Mouse (Mus musculus) embryo, embryonic 11 days (tissue): ENCODE measurements around the gene Eapp.
A peak's percentile ranks its signal among the peaks of the same experiment; 100 is the strongest.
"Not testable (repeated sequence)": the region's sequence is repeated elsewhere in the genome, so short reads cannot be mapped to it uniquely, and the experiment has no call there.

Experiments
- DNase-seq: peaks from one replicate; pipeline ENCODE4 v3.0.0-alpha.2; 2015

Gene Eapp

GRCm38 (mm10) chr12:54695511-54696241, at the start of gene Eapp:
Gene Eapp, minus strand, starts transcription at chr12:54695897.
- DNase-seq: peak; percentile 98

- not testable (repeated sequence) for DNase-seq
Observed at GRCm38 (mm10) chr12:54738661-54739243, 43.1 kb upstream of the Eapp start.

- not testable (repeated sequence) for DNase-seq
Observed at GRCm38 (mm10) chr12:54737891-54738660, 42.4 kb upstream of the Eapp start.

- not testable (repeated sequence) for DNase-seq
Observed at GRCm38 (mm10) chr12:54734307-54735131, 38.8 kb upstream of the Eapp start.

GRCm38 (mm10) chr12:54729140-54730059, 33.7 kb upstream of the Eapp start:
- DNase-seq: not testable (repeated sequence)

- not testable (repeated sequence) for DNase-seq
Observed at GRCm38 (mm10) chr12:54718871-54719786, 23.4 kb upstream of the Eapp start.

GRCm38 (mm10) chr12:54717516-54717915, 21.8 kb upstream of the Eapp start:
- not testable (repeated sequence) for DNase-seq

- not testable (repeated sequence) for DNase-seq
Observed at GRCm38 (mm10) chr12:54713822-54714626, 18.3 kb upstream of the Eapp start.

GRCm38 (mm10) chr12:54710494-54710879, 14.8 kb upstream of the Eapp start:
- not testable (repeated sequence) for DNase-seq

- not testable (repeated sequence) for DNase-seq
Observed at GRCm38 (mm10) chr12:54709691-54710493, 14.2 kb upstream of the Eapp start.

GRCm38 (mm10) chr12:54699394-54699793, 3.7 kb upstream of the Eapp start:
- no peak for DNase-seq

- peak; percentile 4 for DNase-seq
Observed at GRCm38 (mm10) chr12:54697791-54698250, 2.1 kb upstream of the Eapp start.

GRCm38 (mm10) chr12:54697003-54697597, 1.4 kb upstream of the Eapp start:
- DNase-seq: no peak

- peak; percentile 99 for DNase-seq
Observed at GRCm38 (mm10) chr12:54696242-54697002, 725 bp upstream of the Eapp start.

- DNase-seq: no peak
Observed at GRCm38 (mm10) chr12:54694847-54695510, 718 bp downstream of the Eapp start.

GRCm38 (mm10) chr12:54689082-54689481, 6.6 kb downstream of the Eapp start:
- DNase-seq: no peak

GRCm38 (mm10) chr12:54683182-54683581, 12.5 kb downstream of the Eapp start:
- DNase-seq: peak; percentile 27
